Mouse (Mus musculus) spleen, adult 12 weeks (tissue): ENCODE results near the gene Ttc25.
"Not testable (repeated sequence)": the region's sequence is repeated elsewhere in the genome, so short reads cannot be mapped to it uniquely, and the experiment has no call there.

ENCODE experiments used
- DNase-seq: peaks from one replicate; pipeline ENCODE4 v3.0.0; 2022; ENCODE audit warnings: low spot score

The Ttc25 gene

GRCm38 (mm10) chr11:100570430-100571201 is 25.2 kb downstream of the Ttc25 start:
- peak; percentile 42 for DNase-seq

DNA sequence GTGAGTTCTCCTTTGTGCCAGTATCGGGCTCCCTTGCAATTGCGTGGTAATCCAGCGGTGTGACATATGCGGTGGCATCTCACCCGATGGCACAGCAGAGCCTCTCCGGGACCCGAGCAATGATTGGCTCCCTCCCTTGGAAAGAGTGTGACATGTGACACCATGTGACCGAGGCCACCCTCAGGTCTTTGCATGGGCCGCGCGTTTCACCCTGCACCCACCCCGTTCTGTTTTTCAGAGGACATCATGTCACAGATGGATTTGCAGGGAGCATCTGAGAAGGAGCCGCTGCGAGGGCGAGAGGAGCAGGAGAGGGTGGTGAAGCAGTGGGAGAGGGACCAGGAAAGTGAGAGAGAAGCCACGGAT is 25.8 kb downstream of the Ttc25 start:
- no peak for DNase-seq

DNA sequence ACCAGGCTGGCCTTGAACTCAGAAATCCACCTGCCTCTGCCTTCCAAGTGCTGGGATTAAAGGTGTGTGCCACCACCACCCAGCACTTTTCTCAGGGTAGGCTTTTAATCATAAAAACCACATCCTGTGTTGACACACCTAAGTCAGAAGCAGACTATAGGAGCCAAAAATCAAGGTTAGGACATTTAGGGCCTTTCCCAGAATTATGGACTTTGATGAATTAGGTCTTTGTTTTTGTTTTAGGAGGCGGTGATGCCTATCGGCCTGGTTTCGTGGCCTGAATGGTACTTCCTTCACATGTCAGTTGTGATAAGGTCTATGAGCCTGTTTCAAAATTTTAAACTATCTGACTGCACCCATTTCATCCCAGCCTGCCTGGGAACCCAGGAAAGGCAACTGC is 28.8 kb downstream of the Ttc25 start:
- DNase-seq: no peak

- DNase-seq: peak; percentile 75
These were observed 29.5 kb downstream of the Ttc25 start, which contains the start of gene Cnp for GRCm38 (mm10) chr11:100574708-100575483. Gene Cnp, plus strand, starts transcription at chr11:100574904.

GRCm38 (mm10) chr11:100575484-100575855 is 30.1 kb downstream of the Ttc25 start:
- no peak for DNase-seq

DNA sequence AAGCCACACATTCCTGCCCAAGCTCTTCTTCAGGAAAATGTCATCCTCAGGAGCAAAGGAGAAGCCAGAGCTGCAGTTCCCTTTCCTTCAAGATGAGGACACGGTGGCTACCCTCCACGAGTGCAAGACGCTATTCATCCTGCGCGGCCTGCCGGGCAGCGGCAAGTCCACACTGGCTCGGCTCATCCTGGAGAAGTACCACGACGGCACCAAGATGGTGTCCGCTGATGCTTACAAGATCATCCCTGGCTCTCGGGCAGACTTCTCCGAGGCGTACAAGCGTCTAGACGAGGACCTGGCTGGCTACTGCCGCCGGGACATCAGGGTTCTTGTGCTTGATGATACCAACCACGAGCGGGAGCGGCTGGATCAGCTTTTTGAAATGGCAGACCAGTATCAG is 30.8 kb downstream of the Ttc25 start:
- DNase-seq: no peak

- no peak for DNase-seq
These were observed 32.6 kb downstream of the Ttc25 start for GRCm38 (mm10) chr11:100577852-100578599.

DNA sequence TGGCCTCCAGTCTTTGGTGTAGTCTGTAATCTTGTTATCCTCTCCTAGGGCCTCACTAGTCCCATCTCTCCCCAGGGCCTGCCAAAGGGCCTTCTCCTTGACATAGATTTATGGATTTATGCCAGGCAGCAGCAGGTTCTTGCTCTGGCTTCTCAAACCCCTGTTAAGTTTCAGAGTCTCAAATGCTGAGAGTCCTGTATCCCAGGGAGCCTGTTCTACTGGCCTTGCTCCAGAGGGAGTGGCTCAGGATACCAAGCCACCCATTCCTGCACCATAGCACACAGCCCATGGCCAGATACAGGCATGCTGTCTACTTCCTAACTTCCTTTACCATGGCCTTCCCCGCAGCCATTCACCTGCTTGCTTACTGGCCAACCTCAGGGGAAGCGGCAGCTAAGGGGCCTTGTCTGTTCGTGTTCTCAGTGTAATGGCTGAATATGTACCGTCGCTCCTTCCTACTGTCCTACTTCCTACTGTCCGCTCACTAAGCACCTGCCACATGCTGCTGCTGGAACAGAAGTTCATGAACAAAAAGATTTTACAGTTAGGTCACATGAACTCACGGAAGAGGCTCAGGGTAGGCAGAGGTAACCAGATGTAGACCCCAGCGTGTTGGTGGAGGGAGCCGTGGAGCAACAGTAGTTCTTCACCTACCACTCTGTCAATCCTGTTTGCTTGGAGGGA is 33.9 kb downstream of the Ttc25 start:
- DNase-seq: no peak

DNA sequence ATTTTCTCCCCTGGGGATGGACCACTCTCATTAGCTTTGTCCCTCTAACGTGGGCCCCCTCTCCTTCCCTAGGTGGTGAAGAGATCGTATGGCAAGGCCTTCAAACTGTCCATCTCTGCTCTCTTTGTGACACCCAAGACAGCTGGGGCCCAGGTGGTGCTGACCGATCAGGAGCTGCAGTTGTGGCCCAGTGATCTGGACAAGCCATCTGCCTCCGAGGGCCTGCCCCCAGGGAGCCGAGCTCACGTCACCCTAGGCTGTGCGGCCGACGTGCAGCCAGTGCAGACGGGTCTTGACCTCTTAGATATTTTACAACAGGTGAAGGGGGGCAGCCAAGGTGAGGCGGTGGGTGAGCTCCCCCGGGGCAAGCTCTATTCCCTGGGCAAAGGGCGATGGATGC is 34.9 kb downstream of the Ttc25 start:
- no peak for DNase-seq

- DNase-seq: no peak
These were observed 36.3 kb downstream of the Ttc25 start for GRCm38 (mm10) chr11:100581756-100582155.

DNA sequence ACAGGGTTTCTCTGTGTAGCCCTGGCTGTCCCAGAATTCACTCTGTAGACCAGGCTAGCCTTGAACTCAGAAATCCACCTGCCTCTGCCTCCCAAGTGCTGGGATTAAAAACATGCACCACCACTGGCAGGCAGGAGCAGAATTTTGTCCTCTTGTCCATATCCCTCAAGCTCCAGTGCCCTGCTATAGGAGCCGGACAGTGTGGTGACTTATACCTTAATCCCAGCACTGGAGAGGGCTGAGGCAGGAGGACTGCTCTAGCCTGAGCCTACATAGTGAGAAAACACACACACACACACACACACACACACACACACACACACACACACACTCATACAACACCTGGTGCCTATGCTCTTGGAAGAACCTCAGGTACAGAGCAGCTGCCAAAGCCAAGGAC is 37.0 kb downstream of the Ttc25 start:
- not testable (repeated sequence) for DNase-seq

DNA sequence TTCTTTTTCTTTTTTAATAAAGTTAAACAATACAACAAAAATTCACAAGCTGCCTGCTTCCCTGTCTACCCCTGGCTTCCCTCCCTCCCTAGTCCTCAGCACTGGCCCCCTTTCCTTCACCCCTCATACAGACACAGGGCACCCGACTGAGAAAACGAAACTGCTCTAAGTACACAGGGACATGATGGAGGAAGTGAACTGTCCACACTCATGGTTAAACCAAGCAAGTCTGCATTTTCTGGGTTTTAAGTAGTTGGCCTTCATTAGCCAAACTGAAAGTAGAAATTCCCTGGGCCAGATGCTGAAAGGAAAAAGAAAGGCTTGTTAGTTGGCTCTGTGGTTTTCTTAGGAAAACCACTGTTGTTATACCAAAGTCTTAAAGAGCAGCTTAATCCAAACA is 37.4 kb downstream of the Ttc25 start:
- DNase-seq: no peak

GRCm38 (mm10) chr11:100584561-100584961 is 39.2 kb downstream of the Ttc25 start:
- DNase-seq: no peak

- no peak for DNase-seq
These were observed 39.7 kb downstream of the Ttc25 start for GRCm38 (mm10) chr11:100585148-100585547.

- DNase-seq: no peak
These were observed 43.1 kb downstream of the Ttc25 start for GRCm38 (mm10) chr11:100588462-100588861.

GRCm38 (mm10) chr11:100592346-100593046 is 47.1 kb downstream of the Ttc25 start:
- no peak for DNase-seq

DNA sequence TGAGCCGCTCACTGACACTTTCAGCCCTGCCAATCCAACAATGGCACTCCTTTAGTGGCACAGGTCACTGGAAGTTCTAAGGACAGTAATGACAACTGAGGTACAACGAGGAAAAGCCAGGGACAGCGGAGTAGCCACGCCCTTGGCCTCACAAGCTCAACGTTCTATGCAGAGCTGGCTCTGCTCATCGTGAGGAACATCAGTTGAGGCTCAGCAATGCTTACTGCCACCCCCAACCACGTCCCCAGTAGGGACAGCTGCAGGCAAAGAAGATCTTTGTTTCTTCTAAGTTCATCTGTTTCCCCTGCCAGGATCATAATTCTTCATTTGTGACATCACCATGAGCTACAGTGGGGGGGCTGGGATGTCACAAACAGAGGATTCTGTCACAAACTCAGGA is 49.2 kb downstream of the Ttc25 start:
- DNase-seq: no peak

- DNase-seq: no peak
These were observed 50.1 kb downstream of the Ttc25 start for GRCm38 (mm10) chr11:100595533-100595932.

- no peak for DNase-seq
These were observed 52.7 kb downstream of the Ttc25 start for GRCm38 (mm10) chr11:100598074-100598473.

DNA sequence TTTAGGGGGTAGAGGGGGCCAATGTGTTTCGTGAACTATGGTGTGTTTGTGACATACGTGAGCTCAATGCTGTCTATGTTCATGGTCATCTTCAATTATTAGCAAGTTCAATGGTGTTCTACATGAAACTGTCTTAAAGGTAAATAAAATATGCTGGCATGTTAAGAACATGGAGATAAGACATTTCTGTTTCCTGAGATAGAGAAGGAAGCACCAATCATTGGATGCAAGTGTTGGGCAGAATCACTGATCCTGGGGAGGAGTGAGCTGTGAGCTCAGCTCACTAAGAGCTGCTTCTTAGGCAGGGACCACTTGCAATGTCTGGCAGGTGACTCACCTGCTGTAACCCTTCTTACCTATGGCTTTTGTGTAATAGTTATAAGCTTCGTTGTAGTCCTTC is 56.0 kb downstream of the Ttc25 start:
- no peak for DNase-seq

DNA sequence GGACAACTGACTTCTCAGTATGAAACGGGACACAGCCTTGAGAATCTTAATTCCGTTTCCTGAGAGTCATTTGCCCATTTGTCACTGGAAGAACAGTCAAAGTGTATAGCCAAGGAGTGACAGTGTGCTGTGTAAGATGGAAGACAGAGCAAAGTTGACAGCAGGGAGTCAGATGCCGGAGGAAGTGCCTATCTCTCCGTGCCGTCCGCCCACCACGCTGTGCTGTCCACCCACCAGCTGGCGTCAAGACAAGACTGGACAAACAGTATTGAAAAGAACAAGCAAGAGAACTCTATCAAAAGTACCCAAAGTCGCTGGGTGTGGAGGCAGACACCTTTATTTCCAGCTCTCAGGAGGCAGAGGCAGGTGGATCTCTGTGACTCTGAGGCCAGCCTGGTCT is 57.7 kb downstream of the Ttc25 start:
- DNase-seq: no peak

DNA sequence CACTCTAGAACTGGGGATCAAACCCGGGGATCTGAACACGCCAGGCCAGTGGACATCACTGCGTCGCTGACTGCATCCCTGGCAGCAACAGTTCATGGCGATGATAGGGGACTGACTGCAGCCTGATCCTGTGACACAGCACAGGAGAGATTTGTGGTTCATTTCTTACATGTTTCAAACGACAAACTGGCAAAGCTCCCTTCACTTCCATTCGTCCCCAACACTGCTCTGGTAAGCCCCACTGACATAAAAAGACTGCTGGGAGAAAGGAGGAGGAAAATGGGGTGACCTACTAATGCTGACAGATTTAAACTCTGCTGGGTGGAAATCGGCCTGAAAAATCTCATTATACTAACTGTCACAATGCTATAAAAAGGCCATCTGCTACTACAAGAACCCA is 58.4 kb downstream of the Ttc25 start:
- no peak for DNase-seq
